Mouse (Mus musculus): Measurements from ENCODE around the gene Gm45062. TPM values are rescaled to one million over a fixed set of nuclear protein-coding genes. Genes with fewer than 3 reads are reported as not detected.

The Gm45062 gene
- polyA plus RNA-seq, 1 experiment from 2014 or later = 23.0 TPM

DNA sequence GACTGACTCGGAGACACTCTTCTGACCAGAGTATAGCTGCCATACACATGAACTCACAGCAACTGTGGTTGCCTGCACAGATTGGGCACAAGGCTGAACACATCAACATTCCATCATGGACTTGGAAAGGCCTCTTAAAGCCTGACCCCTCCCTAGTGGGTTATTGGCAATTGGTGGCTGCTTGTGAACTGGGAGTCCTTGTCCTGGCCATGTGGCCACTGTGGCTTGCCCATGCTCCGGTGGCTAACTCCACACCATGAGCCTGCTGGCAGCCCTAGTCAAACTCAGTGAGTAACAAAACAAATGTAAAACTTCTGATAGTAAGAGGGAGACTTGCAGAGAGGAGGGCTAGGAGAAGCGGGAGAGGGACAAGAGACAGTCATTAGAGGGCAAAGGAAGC lies 212.9 kb downstream of the Gm45062 start:
- H3K36me3 ChIP-seq (ENCODE audit: poor library complexity, severe bottlenecking) = no peaks in the 10 kb centered on the region
- H3K9ac ChIP-seq = no peak overlapping the region
- ATAC-seq = no peak
- H3K4me1 ChIP-seq = peaks cover 11% of the 10 kb centered on the region
- no peak overlapping the region for H3K4me3 ChIP-seq
- H3K4me2 ChIP-seq = no peak overlapping the region
- no peak overlapping the region for H3K27ac ChIP-seq
- H3K9me3 ChIP-seq (replicated peaks) = no peaks in the 10 kb centered on the region
- WGBS = 89% methylated on average over 3 of the region's 3 CpGs
- no peaks in the 10 kb centered on the region for H3K27me3 ChIP-seq

- WGBS = 89% methylated on average over 5 of the region's 5 CpGs
- no peak for ATAC-seq
- Histone ChIP-seq H3K9ac (no peak overlapping the region), H3K36me3 (ENCODE audit: poor library complexity, severe bottlenecking) (no peaks in the 10 kb centered on the region), H3K27me3 (no peaks in the 10 kb centered on the region), H3K4me3 (no peak overlapping the region), H3K27ac (no peak overlapping the region), H3K4me2 (no peak overlapping the region), H3K9me3 (replicated peaks) (no peaks in the 10 kb centered on the region), H3K4me1 (peaks cover 3% of the 10 kb centered on the region)
Observed at GRCm38 (mm10) chr6:8472915-8473314, 213.7 kb downstream of the Gm45062 start.

DNA sequence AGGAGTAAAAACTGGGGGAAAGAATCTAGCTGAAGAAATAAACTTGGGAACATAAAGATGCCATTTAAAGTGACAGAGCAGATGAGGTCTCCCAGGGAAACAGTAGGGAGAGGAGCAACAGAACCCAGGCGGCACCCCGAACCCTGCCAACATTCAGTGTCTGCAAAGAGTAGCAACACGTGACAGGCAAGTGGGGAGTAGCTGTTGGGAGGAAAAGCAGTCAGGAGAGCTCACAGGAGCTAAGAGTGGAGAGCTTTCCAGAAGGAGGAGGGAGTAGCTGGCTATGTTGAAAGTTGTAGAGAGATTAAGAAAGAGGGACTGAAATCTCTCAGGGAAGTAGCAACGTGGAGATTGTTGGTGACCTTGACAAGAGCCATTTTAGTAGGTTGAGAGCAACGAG lies 214.2 kb downstream of the Gm45062 start:
- H3K9ac ChIP-seq = no peak overlapping the region
- ATAC-seq = no peak
- no peak overlapping the region for H3K4me3 ChIP-seq
- no peaks in the 10 kb centered on the region for H3K36me3 ChIP-seq (ENCODE audit: poor library complexity, severe bottlenecking)
- H3K27ac ChIP-seq = no peak overlapping the region
- H3K9me3 ChIP-seq (replicated peaks) = no peaks in the 10 kb centered on the region
- H3K4me1 ChIP-seq = no peaks in the 10 kb centered on the region
- no peak overlapping the region for H3K4me2 ChIP-seq
- 60% methylated on average over 5 of the region's 5 CpGs for whole genome bisulfite sequencing
- no peaks in the 10 kb centered on the region for H3K27me3 ChIP-seq

GRCm38 (mm10) chr6:8474316-8474715 lies 215.1 kb downstream of the Gm45062 start:
- H3K36me3 ChIP-seq (ENCODE audit: poor library complexity, severe bottlenecking) = no peaks in the 10 kb centered on the region
- H3K4me3 ChIP-seq = no peak overlapping the region
- no peaks in the 10 kb centered on the region for H3K4me1 ChIP-seq
- 80% methylated on average over 3 of the region's 3 CpGs for whole genome bisulfite sequencing
- no peak overlapping the region for H3K27ac ChIP-seq
- no peaks in the 10 kb centered on the region for H3K27me3 ChIP-seq
- H3K9ac ChIP-seq = no peak overlapping the region
- no peak overlapping the region for H3K4me2 ChIP-seq
- ATAC-seq = no peak
- H3K9me3 ChIP-seq (replicated peaks) = no peaks in the 10 kb centered on the region

- no peak overlapping the region for H3K9ac ChIP-seq
- no peaks in the 10 kb centered on the region for H3K9me3 ChIP-seq (replicated peaks)
- no peaks in the 10 kb centered on the region for H3K27me3 ChIP-seq
- H3K4me1 ChIP-seq = no peaks in the 10 kb centered on the region
- ATAC-seq = no peak
- WGBS = 92% methylated on average over 4 of the region's 4 CpGs
- H3K36me3 ChIP-seq (ENCODE audit: poor library complexity, severe bottlenecking) = no peaks in the 10 kb centered on the region
- no peak overlapping the region for H3K4me2 ChIP-seq
- no peak overlapping the region for H3K27ac ChIP-seq
- no peak overlapping the region for H3K4me3 ChIP-seq
Observed at GRCm38 (mm10) chr6:8474820-8475219, 215.6 kb downstream of the Gm45062 start.

DNA sequence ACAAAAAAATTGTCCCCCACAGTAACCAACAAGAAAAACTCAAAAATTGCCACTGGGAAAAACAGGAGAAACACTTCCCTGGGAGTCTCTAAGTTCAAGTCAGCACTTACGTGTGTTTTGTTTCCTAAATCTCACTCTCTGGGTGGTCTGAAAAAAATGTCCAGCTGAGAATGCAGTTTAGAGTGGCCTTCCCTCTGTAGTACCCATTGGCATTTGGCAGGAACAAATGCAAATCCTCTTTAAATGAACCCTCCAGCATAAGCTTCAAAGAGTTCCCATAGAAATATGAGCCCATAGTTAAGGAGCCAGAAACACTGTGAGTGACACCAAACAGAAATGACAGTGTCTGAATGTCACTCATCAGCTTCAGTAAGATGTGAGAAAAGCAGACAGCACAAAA lies 219.9 kb downstream of the Gm45062 start:
- no peak for ATAC-seq
- Histone ChIP-seq H3K36me3 (ENCODE audit: poor library complexity, severe bottlenecking) (no peaks in the 10 kb centered on the region), H3K9me3 (replicated peaks) (no peaks in the 10 kb centered on the region), H3K4me2 (no peak overlapping the region), H3K4me3 (no peak overlapping the region), H3K4me1 (no peaks in the 10 kb centered on the region), H3K27ac (no peak overlapping the region), H3K9ac (no peak overlapping the region), H3K27me3 (no peaks in the 10 kb centered on the region)
- 18% methylated on average over 1 of the region's 1 CpGs for WGBS

DNA sequence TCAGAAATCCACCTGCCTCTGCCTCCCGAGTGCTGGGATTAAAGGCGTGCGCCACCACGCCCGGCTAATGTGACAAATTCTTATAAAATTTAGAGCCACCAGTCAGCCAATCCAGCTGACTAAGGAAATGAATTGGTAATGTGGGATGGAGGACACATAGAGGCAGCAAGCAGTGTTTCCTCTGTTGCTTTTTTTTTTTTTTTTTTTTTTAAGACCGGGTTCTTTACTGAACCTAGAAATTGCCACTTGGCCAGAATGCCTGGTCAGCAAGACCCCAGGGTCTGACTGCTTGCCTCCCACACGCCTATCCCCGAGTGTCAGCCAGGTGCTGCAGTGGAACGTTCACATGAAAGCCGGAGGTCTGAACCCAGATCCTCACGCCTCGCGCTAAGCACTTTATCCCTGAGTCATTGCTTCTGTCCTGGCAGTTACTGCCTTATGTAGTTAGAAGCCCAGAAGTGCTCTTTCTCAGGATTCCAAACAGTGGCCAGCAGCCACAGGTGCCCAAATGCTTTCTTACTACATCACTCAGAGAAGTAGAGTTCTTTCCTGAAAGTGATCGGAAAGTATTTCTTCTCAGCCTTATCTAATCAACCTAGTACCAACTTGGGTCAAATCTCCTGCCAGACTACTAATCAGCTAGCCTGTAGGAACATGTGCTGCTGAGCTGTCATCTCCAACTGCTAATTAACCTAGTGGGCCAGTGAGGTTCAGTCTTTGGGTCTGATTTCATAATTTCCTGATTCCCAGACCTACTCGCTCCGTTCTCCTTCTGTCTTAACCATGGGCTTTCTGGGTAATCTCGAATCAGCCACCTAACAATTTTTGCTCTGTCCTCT lies 225.4 kb downstream of the Gm45062 start:
- Histone ChIP-seq H3K4me3 (no peak overlapping the region), H3K36me3 (ENCODE audit: poor library complexity, severe bottlenecking) (no peaks in the 10 kb centered on the region), H3K9ac (no peak overlapping the region), H3K27me3 (no peaks in the 10 kb centered on the region), H3K9me3 (replicated peaks) (no peaks in the 10 kb centered on the region), H3K4me1 (peaks cover 10% of the 10 kb centered on the region), H3K27ac (no peak overlapping the region), H3K4me2 (no peak overlapping the region)
- WGBS = 94% methylated on average over 17 of the region's 17 CpGs
- ATAC-seq = no peak

DNA sequence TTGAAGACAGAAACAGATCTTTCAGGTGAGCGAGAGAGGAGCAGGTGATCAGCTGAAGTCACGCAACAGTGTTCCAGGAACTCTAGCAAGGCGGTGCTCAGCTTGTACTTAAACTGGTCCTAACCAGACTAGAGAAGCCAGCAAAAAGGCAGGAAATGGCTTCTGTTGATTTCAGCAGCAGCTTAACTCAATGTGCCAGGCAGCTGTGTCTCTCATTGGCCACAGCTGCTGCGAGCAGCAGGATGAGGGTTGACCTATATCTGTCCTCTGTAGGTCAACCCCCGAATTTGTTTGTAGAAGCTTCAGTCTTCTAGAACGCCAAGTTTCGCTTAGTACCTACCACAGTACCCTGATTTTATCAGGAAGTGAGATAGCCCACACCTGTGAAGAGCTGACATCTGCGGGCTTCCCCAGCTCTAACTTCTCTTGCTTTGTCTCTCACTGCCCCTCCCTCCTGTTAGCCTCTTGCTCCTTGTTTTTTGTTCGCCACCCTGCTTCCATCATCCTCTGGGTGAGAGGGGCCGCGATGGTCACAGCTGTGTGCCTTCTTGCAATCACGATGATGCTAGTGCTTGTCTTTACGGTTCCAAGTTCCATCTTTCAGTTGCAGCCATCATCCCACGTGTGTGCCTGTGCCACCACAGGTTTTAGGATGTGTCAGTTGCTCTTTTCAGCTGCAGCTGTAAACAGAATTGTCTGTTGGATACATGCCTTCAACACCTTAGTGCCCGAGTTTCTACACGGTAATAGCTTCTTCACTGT lies 226.3 kb downstream of the Gm45062 start:
- Histone ChIP-seq H3K4me3 (no peak overlapping the region), H3K4me2 (no peak overlapping the region), H3K36me3 (ENCODE audit: poor library complexity, severe bottlenecking) (no peaks in the 10 kb centered on the region), H3K27ac (no peak overlapping the region), H3K9ac (no peak overlapping the region), H3K27me3 (no peaks in the 10 kb centered on the region), H3K4me1 (peaks cover 10% of the 10 kb centered on the region), H3K9me3 (replicated peaks) (no peaks in the 10 kb centered on the region)
- WGBS = 92% methylated on average over 16 of the region's 16 CpGs
- no peak for ATAC-seq

DNA sequence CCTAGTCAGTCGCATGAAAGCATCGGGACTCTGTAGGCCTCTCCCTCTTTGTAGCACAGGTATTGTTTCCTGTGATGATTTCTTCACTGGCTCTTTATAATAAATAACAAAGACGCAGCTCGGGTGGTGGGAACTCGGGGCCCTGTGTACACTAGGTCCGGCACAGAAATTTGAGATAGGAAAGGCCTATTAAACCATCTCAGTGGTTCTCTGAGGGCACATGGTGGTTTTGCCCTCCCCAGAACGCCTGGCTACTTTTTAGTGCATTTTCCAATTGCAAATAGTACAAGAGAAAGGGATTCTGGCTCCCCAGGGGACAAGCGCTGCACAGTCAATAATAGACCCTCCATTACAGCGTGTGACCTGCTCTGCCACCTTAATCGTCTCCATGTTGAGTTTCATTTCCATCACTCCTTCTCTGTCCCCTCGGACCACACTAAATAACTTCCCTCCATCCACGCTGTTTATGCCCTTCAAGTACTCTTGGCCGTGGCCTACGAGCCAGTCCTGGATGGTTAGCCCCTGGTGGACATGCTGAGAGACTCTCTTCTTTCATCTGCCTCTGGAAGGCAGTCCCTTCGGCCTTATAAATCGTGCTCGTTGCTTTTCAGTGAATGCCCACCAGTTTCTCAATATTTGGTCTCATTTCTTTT lies 227.3 kb downstream of the Gm45062 start:
- H3K4me1 ChIP-seq = peaks cover 10% of the 10 kb centered on the region
- H3K9me3 ChIP-seq (replicated peaks) = no peaks in the 10 kb centered on the region
- no peak overlapping the region for H3K27ac ChIP-seq
- WGBS = 61% methylated on average over 17 of the region's 17 CpGs
- no peak overlapping the region for H3K4me3 ChIP-seq
- H3K36me3 ChIP-seq (ENCODE audit: poor library complexity, severe bottlenecking) = no peaks in the 10 kb centered on the region
- no peak overlapping the region for H3K4me2 ChIP-seq
- no peak overlapping the region for H3K9ac ChIP-seq
- no peak; the same call in 1 of the 2 replicates for ATAC-seq
- no peaks in the 10 kb centered on the region for H3K27me3 ChIP-seq

GRCm38 (mm10) chr6:8487044-8487853 lies 228.0 kb downstream of the Gm45062 start:
- peak; percentile 43; the same call in 1 of the 2 replicates for ATAC-seq
- no peaks in the 10 kb centered on the region for H3K36me3 ChIP-seq (ENCODE audit: poor library complexity, severe bottlenecking)
- H3K27me3 ChIP-seq = no peaks in the 10 kb centered on the region
- 28% methylated on average over 20 of the region's 20 CpGs for WGBS
- H3K4me2 ChIP-seq = peak overlapping the region; percentile 11
- no peak overlapping the region for H3K9ac ChIP-seq
- H3K27ac ChIP-seq = no peak overlapping the region
- H3K4me1 ChIP-seq = peaks cover 10% of the 10 kb centered on the region
- H3K4me3 ChIP-seq = no peak overlapping the region
- H3K9me3 ChIP-seq (replicated peaks) = no peaks in the 10 kb centered on the region

DNA sequence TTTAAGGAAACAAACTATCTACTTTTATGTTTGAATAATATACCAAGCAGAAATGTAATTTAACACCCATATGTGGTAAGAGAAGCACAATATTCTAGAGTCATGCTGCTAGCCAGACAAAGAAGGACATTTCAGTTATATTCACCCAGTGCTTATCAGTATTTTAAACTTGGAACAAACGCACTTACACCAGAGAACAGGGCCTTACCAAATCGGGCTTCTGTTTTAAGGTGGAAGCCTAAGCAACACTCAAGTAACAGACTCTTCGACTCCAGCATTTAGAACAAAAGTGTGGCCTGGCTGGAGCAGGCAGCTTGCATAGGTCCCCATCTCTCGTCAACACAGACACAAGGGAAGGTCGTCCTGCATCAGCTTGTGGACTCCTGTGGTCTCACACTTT lies 229.0 kb downstream of the Gm45062 start:
- Histone ChIP-seq H3K4me2 (no peak overlapping the region), H3K36me3 (ENCODE audit: poor library complexity, severe bottlenecking) (no peaks in the 10 kb centered on the region), H3K4me3 (no peak overlapping the region), H3K4me1 (peaks cover 10% of the 10 kb centered on the region), H3K27me3 (no peaks in the 10 kb centered on the region), H3K9ac (no peak overlapping the region), H3K9me3 (replicated peaks) (no peaks in the 10 kb centered on the region), H3K27ac (no peak overlapping the region)
- 65% methylated on average over 5 of the region's 5 CpGs for WGBS
- no peak for ATAC-seq
